Comparison of ENCODE assay signal across 21 mouse cellular contexts in genomic region chr10:119135489-119135924, GRCm38 (mm10).
DNase-seq lines count a peak whose midpoint lies in the region; ATAC-seq and TF ChIP-seq lines count a peak whose summit lies in the region.
"Had no signal": no experiment of that assay in that cellular context is flagged by ENCODE, and none has a peak within 500 bp of the region (broad histone marks: within the 10 kb centered on the region; RNA-seq: fewer than 3 reads in every experiment).

No protein-coding gene starts in this region.

- no peak for TF ChIP-seq CTCF in stomach, postnatal 0 days (IDR thresholded peaks at IDR 0.05; ENCODE audit: low read depth)

- no peaks in the 10 kb centered on the region for H3K27me3 ChIP-seq in liver, embryonic 11.5 days (replicated peaks; ENCODE audit: control insufficient read depth, insufficient read depth, low read length)
- no peaks in the 10 kb centered on the region for H3K27me3 ChIP-seq in stomach, embryonic 14.5 days (ENCODE audit: control insufficient read depth, insufficient read depth, low read length)
- H3K27me3 ChIP-seq in stomach, postnatal 0 days (ENCODE audit: control insufficient read depth, insufficient read depth, low read length): no peaks in the 10 kb centered on the region
- no peaks in the 10 kb centered on the region for H3K27me3 ChIP-seq in intestine, embryonic 16.5 days (replicated peaks; ENCODE audit: control insufficient read depth, insufficient read depth, low read length)
- H3K27me3 ChIP-seq: forebrain, embryonic 12.5 days; hindbrain, embryonic 15.5 days; midbrain, embryonic 15.5 days; stomach, embryonic 15.5 days had no signal

- WGBS in liver, embryonic 11.5 days: 36% methylated on average over 11 of the region's 11 CpGs
- 33% methylated on average over 11 of the region's 11 CpGs for WGBS in stomach, embryonic 14.5 days
- 29% methylated on average over 11 of the region's 11 CpGs for WGBS in stomach, postnatal 0 days
- WGBS in intestine, embryonic 16.5 days: 37% methylated on average over 11 of the region's 11 CpGs

- H3K9me3 ChIP-seq in liver, embryonic 11.5 days (ENCODE audit: control insufficient read depth, low read length): no peaks in the 10 kb centered on the region
- H3K9me3 ChIP-seq in stomach, embryonic 14.5 days (ENCODE audit: control insufficient read depth, low read depth, low read length): no peaks in the 10 kb centered on the region
- no peaks in the 10 kb centered on the region for H3K9me3 ChIP-seq in stomach, postnatal 0 days (ENCODE audit: control insufficient read depth, low read length)
- no peaks in the 10 kb centered on the region for H3K9me3 ChIP-seq in intestine, embryonic 16.5 days (ENCODE audit: control insufficient read depth, low read length)
- H3K9me3 ChIP-seq: forebrain, embryonic 12.5 days; hindbrain, embryonic 15.5 days; midbrain, embryonic 15.5 days; stomach, embryonic 15.5 days had no signal

- TF ChIP-seq EP300 in stomach, postnatal 0 days (optimal IDR thresholded peaks at IDR 0.05): no peak

- H3K9ac ChIP-seq in liver, embryonic 11.5 days (ENCODE audit: low read depth, low read length): 0 out of 2 replicates have a peak overlapping the region, but pooled peaks have one; percentile 25
- no peak overlapping the region for H3K9ac ChIP-seq in stomach, embryonic 14.5 days (replicated peaks; ENCODE audit: low read depth, low read length)
- H3K9ac ChIP-seq in stomach, postnatal 0 days (ENCODE audit: low read length): no peak overlapping the region
- no peak overlapping the region for H3K9ac ChIP-seq in intestine, embryonic 16.5 days (ENCODE audit: low read depth, low read length)
- H3K9ac ChIP-seq: forebrain, embryonic 12.5 days; hindbrain, embryonic 15.5 days; midbrain, embryonic 15.5 days; stomach, embryonic 15.5 days had no signal

- peaks cover 12% of the 10 kb centered on the region for H3K4me1 ChIP-seq in liver, embryonic 11.5 days (replicated peaks; ENCODE audit: control insufficient read depth, insufficient read depth, low read length)
- H3K4me1 ChIP-seq in stomach, embryonic 14.5 days (ENCODE audit: control insufficient read depth, insufficient read depth, low read length): no peaks in the 10 kb centered on the region
- no peaks in the 10 kb centered on the region for H3K4me1 ChIP-seq in stomach, postnatal 0 days (replicated peaks; ENCODE audit: control insufficient read depth, insufficient read depth)
- peaks cover 9% of the 10 kb centered on the region; the same call in 1 of the 2 replicates for H3K4me1 ChIP-seq in intestine, embryonic 16.5 days (ENCODE audit: control insufficient read depth, insufficient read depth, low read length)
- H3K4me1 ChIP-seq: midbrain, embryonic 15.5 days had no signal

- peak; percentile 20 for ATAC-seq in liver, embryonic 11.5 days (replicated peaks; ENCODE audit: low FRiP score)
- ATAC-seq in stomach, embryonic 14.5 days (ENCODE audit: insufficient number of reproducible peaks, insufficient read depth, low FRiP score, low read depth): 0 out of 2 replicates have a peak, but pooled peaks have one; percentile 18
- no peak for ATAC-seq in stomach, postnatal 0 days (ENCODE audit: low FRiP score, low TSS enrichment)
- peak; percentile 61 for ATAC-seq in intestine, embryonic 16.5 days
- ATAC-seq: midbrain, embryonic 15.5 days had no signal

- H3K36me3 ChIP-seq in liver, embryonic 11.5 days (ENCODE audit: control insufficient read depth, insufficient read depth, low read length): no peaks in the 10 kb centered on the region
- H3K36me3 ChIP-seq in stomach, embryonic 14.5 days (ENCODE audit: control insufficient read depth, insufficient read depth, low read length): no peaks in the 10 kb centered on the region
- no peaks in the 10 kb centered on the region for H3K36me3 ChIP-seq in stomach, postnatal 0 days (ENCODE audit: control insufficient read depth, insufficient read depth, low read length)
- no peaks in the 10 kb centered on the region for H3K36me3 ChIP-seq in intestine, embryonic 16.5 days (ENCODE audit: control insufficient read depth, insufficient read depth, low read length)
- H3K36me3 ChIP-seq: forebrain, embryonic 12.5 days; hindbrain, embryonic 15.5 days; midbrain, embryonic 15.5 days; stomach, embryonic 15.5 days had no signal

- no peak for DNase-seq in liver, embryonic 11.5 days (ENCODE audit: low spot score)
- DNase-seq in liver: no peak
- DNase-seq in stomach, postnatal 0 days (ENCODE audit: low spot score): no peak
- no peak for DNase-seq in right cerebral cortex, postnatal 36 days (ENCODE audit: low spot score in 2 of 2)
- no peak for DNase-seq in gastrocnemius, adult 8-10 months (ENCODE audit: low spot score in 2 of 2)
- DNase-seq: adrenal gland, postnatal 10 days; cerebellum, adult 11 months; cerebellum, postnatal 25 days; gastrocnemius, postnatal 25 days; heart, postnatal 36 days; kidney, adult 18-20 months; kidney, postnatal 14 days; right cerebral cortex, adult 18-20 months; thymus, postnatal 14 days had no signal

- peak overlapping the region; percentile 55 for H3K4me2 ChIP-seq in liver, embryonic 11.5 days
- H3K4me2 ChIP-seq in stomach, embryonic 14.5 days (replicated peaks; ENCODE audit: low read depth, low read length): no peak overlapping the region
- H3K4me2 ChIP-seq in stomach, postnatal 0 days (replicated peaks; ENCODE audit: low read depth): no peak overlapping the region
- H3K4me2 ChIP-seq in intestine, embryonic 16.5 days (ENCODE audit: low read depth, low read length): no peak overlapping the region
- H3K4me2 ChIP-seq: forebrain, embryonic 12.5 days; hindbrain, embryonic 15.5 days; midbrain, embryonic 15.5 days; stomach, embryonic 15.5 days had no signal

- peak overlapping the region; percentile 8; the same call in 1 of the 2 replicates for H3K4me3 ChIP-seq in liver, embryonic 11.5 days (ENCODE audit: low read depth, low read length)
- no peak overlapping the region for H3K4me3 ChIP-seq in stomach, embryonic 14.5 days (ENCODE audit: low read depth, low read length)
- no peak overlapping the region for H3K4me3 ChIP-seq in stomach, postnatal 0 days (ENCODE audit: low read depth, low read length)
- H3K4me3 ChIP-seq in intestine, embryonic 16.5 days (ENCODE audit: low read length): no peak overlapping the region
- H3K4me3 ChIP-seq: forebrain, embryonic 12.5 days; hindbrain, embryonic 15.5 days; left cerebral cortex, adult 2 months; midbrain, embryonic 15.5 days; stomach, embryonic 15.5 days had no signal

- H3K27ac ChIP-seq in liver, embryonic 11.5 days (ENCODE audit: low read depth, low read length): peak overlapping the region; percentile 53; the same call in 1 of the 2 replicates
- H3K27ac ChIP-seq in stomach, embryonic 14.5 days (ENCODE audit: low read length): no peak overlapping the region
- no peak overlapping the region for H3K27ac ChIP-seq in stomach, postnatal 0 days (replicated peaks)
- no peak overlapping the region for H3K27ac ChIP-seq in intestine, embryonic 16.5 days (ENCODE audit: low read length)
- H3K27ac ChIP-seq: forebrain, embryonic 12.5 days; hindbrain, embryonic 15.5 days; left cerebral cortex, adult 2 months; midbrain, embryonic 15.5 days; stomach, embryonic 15.5 days had no signal
